9 mouse cellular contexts compared by ENCODE assay signal in the genomic region with DNA sequence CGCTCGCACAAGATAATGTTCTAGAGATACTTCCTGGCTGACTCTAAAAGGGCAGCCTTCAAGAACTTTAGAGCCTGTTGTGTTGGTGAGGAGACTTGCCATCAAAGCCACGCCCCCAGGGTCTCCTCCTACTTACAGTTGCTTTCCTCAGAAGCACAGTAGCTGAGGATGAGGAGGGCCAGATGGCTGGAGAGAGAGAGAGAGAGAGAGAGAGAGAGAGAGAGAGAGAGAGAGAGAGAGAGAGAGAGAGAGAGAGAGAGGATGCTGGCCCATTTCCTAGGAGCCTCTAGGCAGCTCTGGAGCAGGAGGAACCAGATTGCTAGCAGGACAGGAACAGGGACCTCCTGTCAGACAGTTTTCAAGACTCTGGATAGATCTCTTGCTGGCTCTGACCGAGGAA. TPM values are rescaled to one million over a fixed set of nuclear protein-coding genes. Genes with fewer than 3 reads are reported as not detected.
A peak's percentile ranks its signal among the peaks of the same experiment; 100 is the strongest.
DNase-seq lines count a peak whose midpoint lies in the region; ATAC-seq and TF ChIP-seq lines count a peak whose summit lies in the region.
"Had no signal": no experiment of that assay in that cellular context is flagged by ENCODE, and none has a peak within 500 bp of the region (broad histone marks: within the 10 kb centered on the region; RNA-seq: fewer than 3 reads in every experiment).

No protein-coding gene starts in this region.

- peak overlapping the region; percentile 92; the same call in 1 of the 2 replicates for H3K4me3 ChIP-seq in layer of hippocampus, adult 2 months
- H3K4me3 ChIP-seq in embryonic facial prominence, embryonic 15.5 days (replicated peaks): peak overlapping the region; percentile 83
- H3K4me3 ChIP-seq in hindbrain, embryonic 15.5 days: no peak overlapping the region
- H3K4me3 ChIP-seq in myocyte: no peak overlapping the region

- no peak for TF ChIP-seq CTCF in layer of hippocampus, adult 2 months (conservative IDR thresholded peaks at IDR 0.05)

- no peak for ATAC-seq in embryonic facial prominence, embryonic 15.5 days (ENCODE audit: insufficient number of reproducible peaks, low FRiP score, low TSS enrichment, low read depth)
- no peak for ATAC-seq in hindbrain, embryonic 15.5 days (ENCODE audit: low FRiP score, low read depth)

- H3K27me3 ChIP-seq in embryonic facial prominence, embryonic 15.5 days: no peaks in the 10 kb centered on the region
- no peaks in the 10 kb centered on the region for H3K27me3 ChIP-seq in hindbrain, embryonic 15.5 days
- H3K27me3 ChIP-seq in myocyte (ENCODE audit: control insufficient read depth, insufficient read depth, insufficient read length): no peaks in the 10 kb centered on the region

- H3ac ChIP-seq in myocyte (ENCODE audit: control insufficient read depth, insufficient read length): no peak overlapping the region

- peaks cover 7% of the 10 kb centered on the region for H3K36me3 ChIP-seq in embryonic facial prominence, embryonic 15.5 days
- no peaks in the 10 kb centered on the region for H3K36me3 ChIP-seq in hindbrain, embryonic 15.5 days
- no peaks in the 10 kb centered on the region for H3K36me3 ChIP-seq in myocyte (ENCODE audit: control insufficient read depth, insufficient read depth)

- no peaks in the 10 kb centered on the region for H3K9me3 ChIP-seq in embryonic facial prominence, embryonic 15.5 days (replicated peaks)
- H3K9me3 ChIP-seq in hindbrain, embryonic 15.5 days: no peaks in the 10 kb centered on the region

- WGBS in embryonic facial prominence, embryonic 15.5 days: 38% methylated on average over 4 of the region's 4 CpGs
- 65% methylated on average over 4 of the region's 4 CpGs for WGBS in hindbrain, embryonic 15.5 days

- H3K4me1 ChIP-seq in embryonic facial prominence, embryonic 15.5 days: peaks cover 95% of the 10 kb centered on the region
- peaks cover 96% of the 10 kb centered on the region for H3K4me1 ChIP-seq in hindbrain, embryonic 15.5 days (replicated peaks)

- DNase-seq in layer of hippocampus, adult 2 months (ENCODE audit: low spot score in 2 of 2): no peak
- no peak for DNase-seq in layer of hippocampus, adult 9-11 months
- DNase-seq in left cerebral cortex, postnatal 25 days (ENCODE audit: low spot score in 2 of 2): no peak
- no peak for DNase-seq in MN1 (ENCODE audit: low spot score)
- DNase-seq in thymus, postnatal 10 days (ENCODE audit: low spot score in 2 of 2): no peak
- DNase-seq: kidney, adult 8-10 months had no signal

- H3K27ac ChIP-seq in layer of hippocampus, adult 2 months: peak overlapping the region; percentile 97
- peak overlapping the region; percentile 88 for H3K27ac ChIP-seq in embryonic facial prominence, embryonic 15.5 days (replicated peaks)
- H3K27ac ChIP-seq in hindbrain, embryonic 15.5 days (replicated peaks): peak overlapping the region; percentile 82

- H3K4me2 ChIP-seq in embryonic facial prominence, embryonic 15.5 days (replicated peaks): peak overlapping the region; percentile 72
- peak overlapping the region; percentile 67; the same call in 1 of the 2 replicates for H3K4me2 ChIP-seq in hindbrain, embryonic 15.5 days
- H3K4me2 ChIP-seq in myocyte (ENCODE audit: low read depth): peak overlapping the region; percentile 14

- intact Hi-C loops in left cerebral cortex, postnatal 25 days (cut with DNase I): no loop called here

- TF ChIP-seq POLR2A in myocyte (IDR thresholded peaks at IDR 0.05; ENCODE audit: insufficient read length, low read depth): no peak

- H3K79me2 ChIP-seq in myocyte (ENCODE audit: control insufficient read depth, insufficient read depth): no peaks in the 10 kb centered on the region

- no peak overlapping the region for H3K9ac ChIP-seq in embryonic facial prominence, embryonic 15.5 days
- H3K9ac ChIP-seq in hindbrain, embryonic 15.5 days: no peak overlapping the region

TF ChIP-seq in myocyte, 11 proteins besides CTCF, POLR2A, EP300 and RAD21:
- TF ChIP-seq REST (IDR thresholded peaks at IDR 0.05; ENCODE audit: insufficient read depth, insufficient read length): no peak
- TF ChIP-seq SRF (IDR thresholded peaks at IDR 0.05; ENCODE audit: control insufficient read depth, insufficient read length, low read depth): no peak
- TF ChIP-seq USF1 (IDR thresholded peaks at IDR 0.05; ENCODE audit: low read depth): no peak
- no peak for TF ChIP-seq POLR2AphosphoS2 (IDR thresholded peaks at IDR 0.05; ENCODE audit: insufficient read length, low read depth)
- TF ChIP-seq MYOD1 (IDR thresholded peaks at IDR 0.05; ENCODE audit: control insufficient read depth in 1 of 3, insufficient read length in 2 of 3, low read depth in 2 of 3): no peak
- no peak for TF ChIP-seq TCF3 (IDR thresholded peaks at IDR 0.05; ENCODE audit: insufficient read length, low read depth)
- no peak for TF ChIP-seq MYOG (IDR thresholded peaks at IDR 0.05; ENCODE audit: control insufficient read depth in 1 of 3, insufficient read depth in 1 of 3, insufficient read length in 2 of 3, low read depth in 2 of 3)
- TF ChIP-seq CEBPB (IDR thresholded peaks at IDR 0.05; ENCODE audit: insufficient read depth, poor library complexity, severe bottlenecking): no peak
- no peak for TF ChIP-seq E2F4 (IDR thresholded peaks at IDR 0.05; ENCODE audit: insufficient read depth)
- no peak for TF ChIP-seq MAX (IDR thresholded peaks at IDR 0.05; ENCODE audit: low read depth)
- no peak for TF ChIP-seq TCF12 (IDR thresholded peaks at IDR 0.05; ENCODE audit: insufficient read depth, poor library complexity, severe bottlenecking)

RNA-seq across cellular contexts. Expression of a gene that starts 23.2 kb away (rescaled TPM):
- total RNA-seq in layer of hippocampus, adult 2 months (2021): 100 to 1,000 TPM; 115 to 139 TPM
- polyA plus RNA-seq in embryonic facial prominence, embryonic 15.5 days (2015; fragmentation: Nextera tagmentation; extraction: Ambion mirVana): 69.3 and 70.8 TPM in 2 replicates
- polyA plus RNA-seq in hindbrain, embryonic 15.5 days (2015; fragmentation: Nextera tagmentation; extraction: Ambion mirVana): 90.6 and 93.2 TPM in 2 replicates
- polyA plus RNA-seq in myocyte (2012; fragmentation: generic; extraction: Trizol): 24.2 TPM
- total RNA-seq in left cerebral cortex, postnatal 25 days (2021): 10 to 100 TPM; 86.4 to 92.7 TPM

RNA-seq across cellular contexts. Expression of a gene that starts 27.0 kb away (rescaled TPM):
- not detected for total RNA-seq in layer of hippocampus, adult 2 months (2021)
- 0.08 TPM in 1 of 2 replicates, not detected in the other for polyA plus RNA-seq in embryonic facial prominence, embryonic 15.5 days (2015; fragmentation: Nextera tagmentation; extraction: Ambion mirVana)
- polyA plus RNA-seq in hindbrain, embryonic 15.5 days (2015; fragmentation: Nextera tagmentation; extraction: Ambion mirVana): 0.14 and 0.22 TPM in 2 replicates
- not detected for polyA plus RNA-seq in myocyte (2012; fragmentation: generic; extraction: Trizol)
- not detected for total RNA-seq in left cerebral cortex, postnatal 25 days (2021)

RNA-seq across cellular contexts. Expression of a gene that starts 30.3 kb away (rescaled TPM):
- total RNA-seq in layer of hippocampus, adult 2 months (2021): 1 to 10 TPM in 1 of 2 experiments, not detected in 1; 1.2 TPM
- 1.7 and 2.2 TPM in 2 replicates for polyA plus RNA-seq in embryonic facial prominence, embryonic 15.5 days (2015; fragmentation: Nextera tagmentation; extraction: Ambion mirVana)
- polyA plus RNA-seq in hindbrain, embryonic 15.5 days (2015; fragmentation: Nextera tagmentation; extraction: Ambion mirVana): 2.6 and 2.7 TPM in 2 replicates
- not detected for polyA plus RNA-seq in myocyte (2012; fragmentation: generic; extraction: Trizol)
- 1 to 10 TPM; 1.1 to 1.2 TPM for total RNA-seq in left cerebral cortex, postnatal 25 days (2021)

RNA-seq across cellular contexts. Expression of a gene that starts 39.5 kb away (rescaled TPM):
- total RNA-seq in layer of hippocampus, adult 2 months (2021): 1 to 10 TPM; 1.8 to 2.2 TPM
- 0.95 and 1.2 TPM in 2 replicates for polyA plus RNA-seq in embryonic facial prominence, embryonic 15.5 days (2015; fragmentation: Nextera tagmentation; extraction: Ambion mirVana)
- polyA plus RNA-seq in hindbrain, embryonic 15.5 days (2015; fragmentation: Nextera tagmentation; extraction: Ambion mirVana): 1.1 and 2.2 TPM in 2 replicates
- not detected for polyA plus RNA-seq in myocyte (2012; fragmentation: generic; extraction: Trizol)
- total RNA-seq in left cerebral cortex, postnatal 25 days (2021): 1 to 10 TPM; 2.5 to 2.7 TPM

RNA-seq across cellular contexts. Expression of a gene that starts 47.4 kb away (rescaled TPM):
- total RNA-seq in layer of hippocampus, adult 2 months (2021): 10 to 100 TPM; 18.2 to 20.7 TPM
- polyA plus RNA-seq in embryonic facial prominence, embryonic 15.5 days (2015; fragmentation: Nextera tagmentation; extraction: Ambion mirVana): 45.9 and 47.7 TPM in 2 replicates
- 41.6 and 42.8 TPM in 2 replicates for polyA plus RNA-seq in hindbrain, embryonic 15.5 days (2015; fragmentation: Nextera tagmentation; extraction: Ambion mirVana)
- polyA plus RNA-seq in myocyte (2012; fragmentation: generic; extraction: Trizol): 24.4 TPM
- total RNA-seq in left cerebral cortex, postnatal 25 days (2021): 10 to 100 TPM; 16.5 to 17.8 TPM

Comparison
In these comparisons a context has a peak if more than half of its experiments do, and no peak if none do; other contexts are left out.
1. H3K4me3 ChIP-seq: peak in layer of hippocampus, adult 2 months (single experiment) and embryonic facial prominence, embryonic 15.5 days (single experiment); none in hindbrain, embryonic 15.5 days (single experiment) and myocyte (single experiment).
2. H3K4me2 ChIP-seq: peak in every context shown above with its lines; median percentile 72 in embryonic facial prominence, embryonic 15.5 days; 67 in hindbrain, embryonic 15.5 days; 14 in myocyte.
3. Peak in every context shown above with its lines, with median percentiles within 50 percentile points of each other: H3K27ac ChIP-seq.